Mouse (Mus musculus): ENCODE measurements around the gene Gm17535.
"Not testable (repeated sequence)": the region's sequence is repeated elsewhere in the genome, so short reads cannot be mapped to it uniquely, and the experiment has no call there.

Gene Gm17535

DNA sequence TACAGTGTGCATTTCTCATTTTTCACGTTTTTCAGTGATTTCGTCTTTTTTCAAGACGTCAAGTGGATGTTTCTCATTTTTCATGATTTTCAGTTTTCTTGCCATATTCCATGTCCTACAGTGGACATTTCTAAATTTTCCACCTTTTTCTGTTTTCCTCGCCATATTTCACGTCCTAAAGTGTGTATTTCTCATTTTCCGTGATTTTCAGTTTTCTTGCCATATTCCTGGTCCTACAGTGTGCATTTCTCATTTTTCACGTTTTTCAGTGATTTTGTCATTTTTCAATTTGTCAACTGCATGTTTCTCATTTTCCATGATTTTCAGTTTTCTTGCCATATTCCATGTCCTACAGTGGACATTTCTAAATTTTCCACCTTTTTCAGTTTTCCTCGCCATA is at the start of gene Gm17535:
Gene Gm17535, plus strand, starts transcription at position 301 of the 400 bp plus-strand sequence.
- not testable (repeated sequence) for DNase-seq (ENCODE audit: inconsistent age in 2 of 2, low spot score in 1 of 2)

DNA sequence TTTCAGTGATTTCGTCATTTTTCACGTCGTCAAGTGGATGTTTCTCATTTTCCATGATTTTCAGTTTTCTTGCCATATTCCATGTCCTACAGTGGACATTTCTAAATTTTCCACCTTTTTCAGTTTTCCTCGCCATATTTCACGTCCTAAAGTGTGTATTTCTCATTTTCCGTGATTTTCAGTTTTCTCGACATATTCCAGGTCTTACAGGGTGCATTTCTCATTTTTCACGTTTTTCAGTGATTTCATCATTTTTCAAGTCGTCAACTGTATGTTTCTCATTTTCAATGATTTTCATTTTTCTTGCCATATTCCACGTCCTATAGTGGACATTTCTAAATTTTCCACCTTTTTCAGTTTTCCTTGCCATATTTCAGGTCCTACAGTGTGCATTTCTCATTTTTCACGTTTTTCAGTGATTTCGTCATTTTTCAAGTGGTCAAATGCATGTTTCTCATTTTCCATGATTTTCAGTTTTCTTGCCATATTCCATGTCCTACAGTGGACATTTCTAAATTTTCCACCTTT is 33.9 kb upstream of the Gm17535 start, which contains the start of gene Gm10722:
Gene Gm10722, plus strand, starts transcription at position 478 of the 528 bp plus-strand sequence.
- DNase-seq (ENCODE audit: inconsistent age in 2 of 2, low spot score in 1 of 2) = peak; percentile 11 to 80

- DNase-seq (ENCODE audit: inconsistent age in 2 of 2, low spot score in 1 of 2) = peak; percentile 19 to 75
These were observed 33.4 kb upstream of the Gm17535 start for GRCm38 (mm10) chr9:3001006-3001405.

GRCm38 (mm10) chr9:3001948-3002659 is 32.3 kb upstream of the Gm17535 start:
- DNase-seq (ENCODE audit: inconsistent age in 2 of 2, low spot score in 1 of 2) = peak; percentile 93 to 100

DNA sequence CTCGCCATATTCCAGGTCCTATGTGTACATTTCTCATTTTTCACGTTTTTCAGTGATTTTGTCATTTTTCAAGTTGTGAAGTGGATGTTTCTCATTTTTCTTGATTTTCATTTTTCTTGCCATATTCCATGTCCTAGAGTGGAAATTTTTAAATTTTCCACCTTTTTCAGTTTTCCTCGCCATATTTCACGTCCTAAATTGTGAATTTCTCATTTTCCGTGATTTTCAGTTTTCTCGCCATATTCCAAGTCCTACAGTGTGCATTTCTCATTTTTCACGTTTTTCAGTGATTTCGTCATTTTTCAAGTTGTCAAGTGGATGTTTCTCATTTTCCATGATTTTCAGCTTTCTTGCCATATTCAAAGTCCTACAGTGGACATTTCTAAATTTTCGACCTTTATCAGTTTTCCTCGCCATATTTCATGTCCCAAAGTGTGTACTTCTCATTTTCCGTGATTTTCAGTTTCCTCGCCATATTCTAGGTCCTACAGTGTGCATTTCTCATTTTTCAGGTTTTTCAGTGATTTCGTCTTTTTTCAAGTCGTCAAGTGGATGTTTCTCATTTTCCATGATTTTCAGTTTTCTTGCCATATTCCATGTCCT is 31.5 kb upstream of the Gm17535 start, which contains the start of gene Gm11168:
Gene Gm11168, plus strand, starts transcription at position 553 of the 603 bp plus-strand sequence.
- DNase-seq (ENCODE audit: inconsistent age in 2 of 2, low spot score in 1 of 2) = peak in 1 of 2 experiments; percentile 4

GRCm38 (mm10) chr9:3006179-3006578 is 28.2 kb upstream of the Gm17535 start:
- DNase-seq (ENCODE audit: inconsistent age in 2 of 2, low spot score in 1 of 2) = not testable (repeated sequence)

DNA sequence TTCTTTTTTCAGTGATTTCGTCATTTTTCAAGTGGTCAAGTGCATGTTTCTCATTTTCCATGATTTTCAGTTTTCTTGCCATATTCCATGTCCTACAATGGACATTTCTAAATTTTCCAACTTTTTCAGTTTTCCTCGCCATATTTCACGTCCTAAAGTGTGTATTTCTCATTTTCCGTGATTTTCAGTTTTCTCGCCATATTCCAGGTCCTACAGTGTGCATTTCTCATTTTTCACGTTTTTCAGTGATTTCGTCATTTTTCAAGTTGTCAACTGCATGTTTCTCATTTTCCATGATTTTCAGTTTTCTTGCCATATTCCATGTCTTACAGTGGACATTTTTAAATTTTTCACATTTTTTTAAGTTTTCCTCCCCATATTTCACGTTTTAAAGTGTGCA is 27.8 kb upstream of the Gm17535 start:
- DNase-seq (ENCODE audit: inconsistent age in 2 of 2, low spot score in 1 of 2) = peak; percentile 93 to 100

DNA sequence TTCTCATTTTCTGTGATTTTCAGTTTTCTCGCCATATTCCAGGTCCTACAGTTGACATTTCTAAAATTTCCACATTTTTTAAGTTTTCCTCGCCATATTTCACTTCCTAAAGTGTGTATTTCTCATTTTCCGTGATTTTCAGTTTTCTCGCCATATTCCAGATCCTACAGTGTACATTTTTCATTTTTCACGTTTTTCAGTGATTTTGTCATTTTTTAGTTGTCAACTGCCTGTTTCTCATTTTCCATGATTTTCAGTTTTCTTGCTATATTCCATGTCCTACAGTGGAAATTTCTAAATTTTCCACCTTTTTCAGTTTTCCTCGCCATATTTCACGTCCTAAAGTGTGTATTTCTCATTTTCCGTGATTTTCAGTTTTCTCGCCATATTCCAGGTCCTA is 27.1 kb upstream of the Gm17535 start:
- DNase-seq (ENCODE audit: inconsistent age in 2 of 2, low spot score in 1 of 2) = not testable (repeated sequence)

- not testable (repeated sequence) for DNase-seq (ENCODE audit: inconsistent age in 2 of 2, low spot score in 1 of 2)
These were observed 25.1 kb upstream of the Gm17535 start for GRCm38 (mm10) chr9:3009331-3009730.

- not testable (repeated sequence) for DNase-seq (ENCODE audit: inconsistent age in 2 of 2, low spot score in 1 of 2)
These were observed 22.3 kb upstream of the Gm17535 start for GRCm38 (mm10) chr9:3012054-3012621.

GRCm38 (mm10) chr9:3012733-3013279 is 21.6 kb upstream of the Gm17535 start, which contains the start of gene Gm10721:
Gene Gm10721, plus strand, starts transcription at chr9:3013140.
- not testable (repeated sequence) for DNase-seq (ENCODE audit: inconsistent age in 2 of 2, low spot score in 1 of 2)

DNA sequence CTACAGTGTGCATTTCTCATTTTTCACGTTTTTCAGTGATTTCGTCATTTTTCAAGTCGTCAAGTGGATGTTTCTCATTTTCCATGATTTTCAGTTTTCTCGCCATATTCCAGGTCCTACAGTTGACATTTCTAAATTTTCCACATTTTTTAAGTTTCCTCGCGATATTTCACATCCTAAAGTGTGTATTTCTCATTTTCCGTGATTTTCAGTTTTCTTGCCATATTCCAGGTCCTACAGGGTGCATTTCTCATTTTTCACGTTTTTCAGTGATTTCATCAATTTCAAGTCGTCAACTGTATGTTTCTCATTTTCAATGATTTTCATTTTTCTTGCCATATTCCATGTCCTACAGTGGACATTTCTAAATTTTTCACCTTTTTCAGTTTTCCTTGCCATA is 19.0 kb upstream of the Gm17535 start, which contains the start of gene Gm10720:
Gene Gm10720, plus strand, starts transcription at position 301 of the 400 bp plus-strand sequence.
- DNase-seq (ENCODE audit: inconsistent age in 2 of 2, low spot score in 1 of 2) = not testable (repeated sequence)

DNA sequence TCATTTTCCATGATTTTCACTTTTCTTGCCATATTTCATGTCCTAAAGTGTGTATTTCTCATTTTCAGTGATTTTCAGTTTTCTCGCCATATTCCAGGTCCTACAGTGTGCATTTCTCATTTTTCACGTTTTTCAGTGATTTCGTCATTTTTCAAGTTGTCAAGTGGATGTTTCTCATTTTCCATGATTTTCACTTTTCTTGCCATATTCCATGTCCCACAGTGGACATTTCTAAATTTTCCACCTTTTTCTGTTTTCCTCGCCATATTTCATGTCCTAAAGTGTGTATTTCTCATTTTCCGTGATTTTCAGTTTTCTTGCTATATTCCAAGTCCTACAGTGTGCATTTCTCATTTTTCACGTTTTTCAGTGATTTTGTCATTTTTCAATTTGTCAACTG is 18.5 kb upstream of the Gm17535 start:
- DNase-seq (ENCODE audit: inconsistent age in 2 of 2, low spot score in 1 of 2) = peak in 1 of 2 experiments; percentile 19

DNA sequence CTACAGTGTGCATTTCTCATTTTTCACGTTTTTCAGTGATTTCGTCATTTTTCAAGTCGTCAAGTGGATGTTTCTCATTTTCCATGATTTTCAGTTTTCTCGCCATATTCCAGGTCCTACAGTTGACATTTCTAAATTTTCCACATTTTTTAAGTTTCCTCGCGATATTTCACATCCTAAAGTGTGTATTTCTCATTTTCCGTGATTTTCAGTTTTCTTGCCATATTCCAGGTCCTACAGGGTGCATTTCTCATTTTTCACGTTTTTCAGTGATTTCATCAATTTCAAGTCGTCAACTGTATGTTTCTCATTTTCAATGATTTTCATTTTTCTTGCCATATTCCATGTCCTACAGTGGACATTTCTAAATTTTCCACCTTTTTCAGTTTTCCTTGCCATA is 17.3 kb upstream of the Gm17535 start, which contains the start of gene Gm10719:
Gene Gm10719, plus strand, starts transcription at position 301 of the 400 bp plus-strand sequence.
- DNase-seq (ENCODE audit: inconsistent age in 2 of 2, low spot score in 1 of 2) = not testable (repeated sequence)

- DNase-seq (ENCODE audit: inconsistent age in 2 of 2, low spot score in 1 of 2) = peak; percentile 19 to 79
These were observed 15.5 kb upstream of the Gm17535 start for GRCm38 (mm10) chr9:3018944-3019343.

DNA sequence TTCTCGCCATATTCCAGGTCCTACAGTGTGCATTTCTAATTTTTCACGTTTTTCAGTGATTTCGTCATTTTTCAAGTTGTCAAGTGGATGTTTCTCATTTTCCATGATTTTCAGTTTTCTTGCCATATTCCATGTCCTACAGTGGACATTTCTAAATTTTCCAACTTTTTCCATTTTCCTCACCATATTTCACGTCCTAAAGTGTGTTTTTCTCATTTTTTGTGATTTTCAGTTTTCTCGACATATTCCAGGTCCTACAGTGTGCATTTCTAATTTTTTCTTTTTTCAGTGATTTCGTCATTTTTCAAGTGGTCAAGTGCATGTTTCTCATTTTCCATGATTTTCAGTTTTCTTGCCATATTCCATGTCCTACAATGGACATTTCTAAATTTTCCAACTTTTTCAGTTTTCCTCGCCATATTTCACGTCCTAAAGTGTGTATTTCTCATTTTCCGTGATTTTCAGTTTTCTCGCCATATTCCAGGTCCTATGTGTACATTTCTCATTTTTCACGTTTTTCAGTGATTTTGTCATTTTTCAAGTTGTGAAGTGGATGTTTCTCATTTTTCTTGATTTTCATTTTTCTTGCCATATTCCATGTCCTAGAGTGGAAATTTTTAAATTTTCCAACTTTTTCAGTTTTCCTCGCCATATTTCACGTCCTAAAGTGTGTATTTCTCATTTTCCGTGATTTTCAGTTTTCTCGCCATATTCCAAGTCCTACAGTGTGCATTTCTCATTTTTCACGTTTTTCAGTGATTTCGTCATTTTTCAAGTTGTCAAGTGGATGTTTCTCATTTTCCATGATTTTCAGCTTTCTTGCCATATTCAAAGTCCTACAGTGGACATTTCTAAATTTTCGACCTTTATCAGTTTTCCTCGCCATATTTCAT is 14.3 kb upstream of the Gm17535 start:
- peak; percentile 58 to 80 for DNase-seq (ENCODE audit: inconsistent age in 2 of 2, low spot score in 1 of 2)

GRCm38 (mm10) chr9:3022316-3023008 is 11.9 kb upstream of the Gm17535 start:
- DNase-seq (ENCODE audit: inconsistent age in 2 of 2, low spot score in 1 of 2) = peak; percentile 65 to 94

DNA sequence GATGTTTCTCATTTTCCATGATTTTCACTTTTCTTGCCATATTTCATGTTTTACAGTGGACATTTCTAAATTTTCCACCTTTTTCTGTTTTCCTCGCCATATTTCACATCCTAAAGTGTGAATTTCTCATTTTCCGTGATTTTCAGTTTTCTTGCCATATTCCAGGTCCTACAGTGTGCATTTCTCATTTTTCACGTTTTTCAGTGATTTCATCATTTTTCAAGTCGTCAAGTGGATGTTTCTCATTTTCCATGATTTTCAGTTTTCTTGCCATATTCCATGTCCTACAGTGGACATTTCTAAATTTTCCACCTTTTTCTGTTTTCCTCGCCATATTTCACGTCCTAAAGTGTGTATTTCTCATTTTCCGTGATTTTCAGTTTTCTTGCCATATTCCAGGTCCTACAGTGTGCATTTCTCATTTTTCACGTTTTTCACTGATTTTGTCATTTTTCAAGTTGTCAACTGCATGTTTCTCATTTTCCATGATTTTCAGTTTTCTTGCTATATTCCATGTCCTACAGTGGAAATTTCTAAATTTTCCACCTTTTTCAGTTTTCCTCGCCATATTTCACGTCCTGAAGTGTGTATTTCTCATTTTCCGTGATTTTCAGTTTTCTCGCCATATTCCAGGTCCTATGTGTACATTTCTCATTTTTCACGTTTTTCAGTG is 11.0 kb upstream of the Gm17535 start, which contains the start of gene Gm10718:
Gene Gm10718, plus strand, starts transcription at position 236 of the 673 bp plus-strand sequence.
- DNase-seq (ENCODE audit: inconsistent age in 2 of 2, low spot score in 1 of 2) = peak; percentile 33 to 88

All from adrenal gland, adult (tissue).